Mouse (Mus musculus): ENCODE data around the gene Rnps1.

- TF ChIP-seq CTCF (IDR thresholded peaks at IDR 0.05; ENCODE audit: extremely low read depth, insufficient read length, insufficient replicate concordance, low read depth, low read length) (no peak), POLR2A (IDR thresholded peaks at IDR 0.05; ENCODE audit: low read depth, low read length) (peak; percentile 77)
Observed at GRCm38 (mm10) chr17:24454756-24455522, 40.6 kb downstream of the Rnps1 start.
